Mouse (Mus musculus): ENCODE data around the gene Sept9. TPM values are rescaled to one million over a fixed set of nuclear protein-coding genes. Genes with fewer than 3 reads are reported as not detected.
A peak's percentile ranks its signal among the peaks of the same experiment; 100 is the strongest.

Gene Sept9
- polyA plus RNA-seq, 1 experiment: 253 TPM

DNA sequence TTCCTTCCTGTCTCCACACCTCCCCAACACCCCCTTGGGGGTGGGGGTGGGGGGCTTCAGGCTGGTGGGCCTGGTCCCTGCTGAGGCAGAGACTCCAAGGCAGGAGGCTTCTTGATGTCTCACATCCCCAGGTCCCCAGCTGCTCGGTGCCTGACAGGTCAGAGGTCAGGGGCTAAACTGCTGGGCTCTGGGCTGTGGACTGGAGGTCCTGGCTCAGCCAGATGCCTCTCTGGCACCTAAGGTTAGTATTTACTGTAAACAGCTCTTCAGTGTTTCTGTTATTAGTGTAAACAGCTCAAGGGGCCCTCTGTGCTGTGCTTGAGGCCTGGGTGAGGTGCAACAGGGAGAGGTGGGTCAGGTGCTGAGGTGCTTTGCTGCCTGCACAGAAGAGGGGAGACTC, 78.7 kb downstream of the Sept9 start:
- H3K79me2 ChIP-seq (ENCODE audit: control insufficient read depth, insufficient read depth): peaks cover 100% of the 10 kb centered on the region
- no peak overlapping the region for H3K4me3 ChIP-seq
- H3K36me3 ChIP-seq (ENCODE audit: control insufficient read depth, insufficient read depth): peaks cover 3% of the 10 kb centered on the region
- no peaks in the 10 kb centered on the region for H3K27me3 ChIP-seq (ENCODE audit: control insufficient read depth, insufficient read depth, insufficient read length)
- TF ChIP-seq POLR2AphosphoS2 (IDR thresholded peaks at IDR 0.05; ENCODE audit: insufficient read length, low read depth) (no peak), MYOD1 (IDR thresholded peaks at IDR 0.05; ENCODE audit: control insufficient read depth in 1 of 3, insufficient read length in 2 of 3, low read depth in 2 of 3) (no peak), POLR2A (IDR thresholded peaks at IDR 0.05; ENCODE audit: insufficient read length, low read depth) (no peak), SRF (IDR thresholded peaks at IDR 0.05; ENCODE audit: control insufficient read depth, insufficient read length, low read depth) (no peak), USF1 (IDR thresholded peaks at IDR 0.05; ENCODE audit: low read depth) (no peak), CEBPB (IDR thresholded peaks at IDR 0.05; ENCODE audit: insufficient read depth, poor library complexity, severe bottlenecking) (no peak), E2F4 (IDR thresholded peaks at IDR 0.05; ENCODE audit: insufficient read depth) (no peak), MYOG (IDR thresholded peaks at IDR 0.05; ENCODE audit: control insufficient read depth in 1 of 3, insufficient read depth in 1 of 3, insufficient read length in 2 of 3, low read depth in 2 of 3) (no peak), MAX (IDR thresholded peaks at IDR 0.05; ENCODE audit: low read depth) (no peak), REST (IDR thresholded peaks at IDR 0.05; ENCODE audit: insufficient read depth, insufficient read length) (no peak), TCF3 (IDR thresholded peaks at IDR 0.05; ENCODE audit: insufficient read length, low read depth) (no peak), TCF12 (IDR thresholded peaks at IDR 0.05; ENCODE audit: insufficient read depth, poor library complexity, severe bottlenecking) (no peak)
- H3ac ChIP-seq (ENCODE audit: control insufficient read depth, insufficient read length): no peak overlapping the region
- H3K4me2 ChIP-seq (ENCODE audit: low read depth): no peak overlapping the region

DNA sequence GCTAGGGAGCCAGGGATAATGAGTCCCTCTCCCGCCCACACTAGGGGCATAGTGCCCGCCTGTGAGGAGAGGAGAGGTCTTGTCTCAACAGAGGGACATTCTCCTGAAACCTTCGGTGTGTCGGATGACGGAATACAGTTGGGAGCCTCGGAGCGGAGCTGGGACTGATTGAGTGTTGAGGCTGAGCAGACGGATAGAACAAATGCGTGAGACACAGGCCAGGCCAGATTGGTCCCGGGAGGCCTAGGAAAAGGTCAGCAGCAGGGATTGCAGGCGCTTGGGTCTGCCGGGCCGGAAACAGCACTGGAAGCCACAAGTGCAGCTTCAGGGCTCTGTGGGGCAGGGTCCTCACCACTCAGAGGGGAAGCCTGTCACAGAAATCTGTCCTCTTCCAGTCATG, 79.1 kb downstream of the Sept9 start:
- Histone ChIP-seq H3K4me2 (ENCODE audit: low read depth) (no peak overlapping the region), H3K4me3 (no peak overlapping the region)
- no peak for TF ChIP-seq SRF (IDR thresholded peaks at IDR 0.05; ENCODE audit: control insufficient read depth, insufficient read length, low read depth)
- TF ChIP-seq POLR2AphosphoS2 (IDR thresholded peaks at IDR 0.05; ENCODE audit: insufficient read length, low read depth): peak; percentile 40
- no peak for TF ChIP-seq POLR2A (IDR thresholded peaks at IDR 0.05; ENCODE audit: insufficient read length, low read depth)

DNA sequence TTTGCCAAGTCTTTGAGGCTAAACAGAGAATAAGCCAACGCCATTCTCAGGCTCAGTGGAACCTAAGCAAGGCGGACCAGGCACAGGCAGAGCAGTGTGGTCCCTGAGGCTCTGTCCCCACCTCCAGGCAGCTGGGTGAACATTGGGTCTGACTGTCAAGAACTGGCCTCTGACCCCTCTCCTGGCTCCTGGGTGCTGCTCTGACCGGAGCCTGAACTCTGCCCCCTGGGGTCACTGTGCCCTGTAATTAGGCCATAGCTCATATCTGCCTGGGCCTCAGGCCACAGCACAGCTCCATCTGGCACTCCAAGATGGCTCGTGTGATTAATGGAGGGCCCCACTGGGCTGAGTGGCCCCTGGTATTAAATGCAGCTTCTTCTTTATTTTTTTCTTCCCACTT, 80.5 kb downstream of the Sept9 start:
- Histone ChIP-seq H3K4me2 (ENCODE audit: low read depth) (no peak overlapping the region), H3K27me3 (ENCODE audit: control insufficient read depth, insufficient read depth, insufficient read length) (no peaks in the 10 kb centered on the region), H3ac (ENCODE audit: control insufficient read depth, insufficient read length) (no peak overlapping the region), H3K4me3 (no peak overlapping the region), H3K36me3 (ENCODE audit: control insufficient read depth, insufficient read depth) (peaks cover 3% of the 10 kb centered on the region), H3K79me2 (ENCODE audit: control insufficient read depth, insufficient read depth) (peaks cover 100% of the 10 kb centered on the region)
- TF ChIP-seq USF1 (IDR thresholded peaks at IDR 0.05; ENCODE audit: low read depth) (no peak), E2F4 (IDR thresholded peaks at IDR 0.05; ENCODE audit: insufficient read depth) (no peak), MYOG (IDR thresholded peaks at IDR 0.05; ENCODE audit: control insufficient read depth in 1 of 3, insufficient read depth in 1 of 3, insufficient read length in 2 of 3, low read depth in 2 of 3) (no peak)

More for the DNA sequence above, 79.1 kb downstream of the Sept9 start:
- Histone ChIP-seq H3K27me3 (ENCODE audit: control insufficient read depth, insufficient read depth, insufficient read length) (no peaks in the 10 kb centered on the region), H3K36me3 (ENCODE audit: control insufficient read depth, insufficient read depth) (peaks cover 3% of the 10 kb centered on the region), H3ac (ENCODE audit: control insufficient read depth, insufficient read length) (no peak overlapping the region), H3K79me2 (ENCODE audit: control insufficient read depth, insufficient read depth) (peaks cover 100% of the 10 kb centered on the region)

DNA sequence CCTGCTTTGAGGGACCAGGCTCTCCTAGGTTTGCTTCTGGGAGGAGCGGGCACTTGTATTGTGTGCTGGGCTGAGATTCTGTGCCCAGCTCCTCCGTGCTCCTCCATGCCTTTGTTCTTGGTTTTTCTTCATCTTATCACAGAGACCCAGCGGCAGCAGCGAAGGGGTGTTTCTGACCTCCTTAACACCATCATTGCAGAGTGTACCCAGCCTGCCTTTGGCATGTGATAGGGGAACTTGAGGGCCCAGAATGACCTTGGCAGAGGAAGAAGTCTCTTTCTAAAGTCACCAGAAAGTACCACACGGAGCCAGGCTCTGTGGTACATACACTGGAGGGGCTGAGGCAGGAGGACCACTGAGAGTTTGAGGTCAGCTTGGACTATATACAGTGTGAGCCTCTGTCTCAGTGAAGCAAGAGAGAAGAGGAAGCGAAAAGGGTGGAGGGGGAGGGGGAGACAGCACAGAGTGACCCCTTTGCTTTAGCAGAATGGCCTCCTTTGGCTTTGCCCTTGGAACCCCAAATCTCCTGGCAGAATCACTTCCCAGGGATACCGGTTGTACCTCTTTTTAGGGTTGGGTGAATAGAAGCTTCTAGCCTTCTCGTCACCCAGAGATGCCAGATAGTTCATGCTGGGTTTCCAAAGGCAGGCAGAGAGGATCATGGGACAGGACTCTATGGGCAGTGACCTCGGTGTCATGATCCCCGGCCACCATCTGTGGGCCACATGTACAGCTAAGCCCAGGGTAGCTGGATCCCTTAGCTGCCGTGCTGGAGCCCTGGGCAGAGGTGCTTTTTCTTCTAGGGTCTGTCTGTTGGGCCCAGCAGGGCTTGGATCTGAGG, 83.8 kb downstream of the Sept9 start:
- H3K27me3 ChIP-seq (ENCODE audit: control insufficient read depth, insufficient read depth, insufficient read length): no peaks in the 10 kb centered on the region
- peaks cover 13% of the 10 kb centered on the region for H3K36me3 ChIP-seq (ENCODE audit: control insufficient read depth, insufficient read depth)
- no peak overlapping the region for H3K4me2 ChIP-seq (ENCODE audit: low read depth)
- H3ac ChIP-seq (ENCODE audit: control insufficient read depth, insufficient read length): no peak overlapping the region
- TF ChIP-seq MYOG (IDR thresholded peaks at IDR 0.05; ENCODE audit: control insufficient read depth in 1 of 3, insufficient read depth in 1 of 3, insufficient read length in 2 of 3, low read depth in 2 of 3) (no peak), MAX (IDR thresholded peaks at IDR 0.05; ENCODE audit: low read depth) (no peak), MYOD1 (IDR thresholded peaks at IDR 0.05; ENCODE audit: control insufficient read depth in 1 of 3, insufficient read length in 2 of 3, low read depth in 2 of 3) (no peak), POLR2A (IDR thresholded peaks at IDR 0.05; ENCODE audit: insufficient read length, low read depth) (no peak), USF1 (IDR thresholded peaks at IDR 0.05; ENCODE audit: low read depth) (no peak), SRF (IDR thresholded peaks at IDR 0.05; ENCODE audit: control insufficient read depth, insufficient read length, low read depth) (no peak), TCF12 (IDR thresholded peaks at IDR 0.05; ENCODE audit: insufficient read depth, poor library complexity, severe bottlenecking) (no peak), REST (IDR thresholded peaks at IDR 0.05; ENCODE audit: insufficient read depth, insufficient read length) (no peak)
- no peak overlapping the region for H3K4me3 ChIP-seq
- peaks cover 100% of the 10 kb centered on the region for H3K79me2 ChIP-seq (ENCODE audit: control insufficient read depth, insufficient read depth)

DNA sequence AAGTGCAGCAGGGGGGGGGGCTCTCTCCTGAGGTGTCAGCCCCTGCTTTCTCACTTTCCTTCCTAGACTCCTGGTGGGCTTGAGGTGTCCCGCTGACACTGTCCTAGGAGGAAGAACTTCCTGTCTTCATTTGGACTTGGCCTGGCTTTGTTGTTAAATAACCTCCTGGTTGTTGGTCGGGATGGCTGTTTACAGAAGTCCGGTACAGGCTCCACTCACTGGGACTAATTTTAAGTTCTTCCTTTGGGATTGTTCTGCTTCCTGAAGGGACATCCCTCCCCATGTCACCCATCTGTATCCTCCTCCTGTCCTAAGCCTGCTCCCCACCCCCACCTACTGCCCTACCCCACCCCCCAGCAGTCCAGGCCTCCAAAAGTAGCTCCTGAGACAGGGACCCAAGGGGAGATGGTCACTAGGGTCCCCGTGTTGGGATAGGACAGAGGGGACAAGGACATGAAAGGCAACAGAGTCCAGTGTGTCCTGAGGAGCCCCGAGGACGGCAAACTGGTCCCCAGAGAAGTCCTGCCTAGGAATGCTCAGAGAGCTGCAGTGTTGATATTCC, 84.5 kb downstream of the Sept9 start:
- H3K4me2 ChIP-seq (ENCODE audit: low read depth): no peak overlapping the region
- H3K36me3 ChIP-seq (ENCODE audit: control insufficient read depth, insufficient read depth): peaks cover 13% of the 10 kb centered on the region
- TF ChIP-seq MYOD1 (IDR thresholded peaks at IDR 0.05; ENCODE audit: control insufficient read depth in 1 of 3, insufficient read length in 2 of 3, low read depth in 2 of 3) (no peak), E2F4 (IDR thresholded peaks at IDR 0.05; ENCODE audit: insufficient read depth) (no peak), SRF (IDR thresholded peaks at IDR 0.05; ENCODE audit: control insufficient read depth, insufficient read length, low read depth) (no peak), TCF12 (IDR thresholded peaks at IDR 0.05; ENCODE audit: insufficient read depth, poor library complexity, severe bottlenecking) (no peak), USF1 (IDR thresholded peaks at IDR 0.05; ENCODE audit: low read depth) (no peak), TCF3 (IDR thresholded peaks at IDR 0.05; ENCODE audit: insufficient read length, low read depth) (no peak), REST (IDR thresholded peaks at IDR 0.05; ENCODE audit: insufficient read depth, insufficient read length) (no peak), MAX (IDR thresholded peaks at IDR 0.05; ENCODE audit: low read depth) (no peak), MYOG (IDR thresholded peaks at IDR 0.05; ENCODE audit: control insufficient read depth in 1 of 3, insufficient read depth in 1 of 3, insufficient read length in 2 of 3, low read depth in 2 of 3) (no peak), POLR2A (IDR thresholded peaks at IDR 0.05; ENCODE audit: insufficient read length, low read depth) (no peak)
- no peak overlapping the region for H3K4me3 ChIP-seq
- no peak overlapping the region for H3ac ChIP-seq (ENCODE audit: control insufficient read depth, insufficient read length)
- H3K27me3 ChIP-seq (ENCODE audit: control insufficient read depth, insufficient read depth, insufficient read length): no peaks in the 10 kb centered on the region
- H3K79me2 ChIP-seq (ENCODE audit: control insufficient read depth, insufficient read depth): peaks cover 100% of the 10 kb centered on the region
